Mouse (Mus musculus) cerebellum, adult 11-12 months (tissue): ENCODE data around the gene Zranb3.
"Not testable (repeated sequence)": the region's sequence is repeated elsewhere in the genome, so short reads cannot be mapped to it uniquely, and the experiment has no call there.

Experiments used
- DNase-seq: peaks from one replicate; pipeline ENCODE4 v3.0.0; 2022

Zranb3 gene

DNA sequence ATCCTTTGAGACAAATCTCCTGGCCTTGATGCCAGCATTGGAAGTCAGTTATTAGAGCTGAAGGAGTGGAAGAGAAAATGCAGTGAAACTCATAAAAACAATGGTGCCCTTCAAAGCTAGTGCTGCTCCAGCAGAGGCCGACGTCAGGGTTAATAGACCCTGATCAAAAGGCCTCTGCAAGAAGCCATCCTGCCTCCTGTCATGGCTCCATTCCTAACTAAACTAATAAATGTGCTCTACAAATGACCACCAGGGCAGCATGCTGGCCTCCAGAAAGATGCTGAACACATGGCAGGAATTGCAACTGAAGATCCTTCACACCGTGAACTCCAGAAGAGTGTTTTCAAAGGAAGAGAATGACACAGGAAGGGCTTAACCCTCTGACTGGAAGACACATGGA, 117.5 kb downstream of the Zranb3 start:
- DNase-seq = no peak

DNA sequence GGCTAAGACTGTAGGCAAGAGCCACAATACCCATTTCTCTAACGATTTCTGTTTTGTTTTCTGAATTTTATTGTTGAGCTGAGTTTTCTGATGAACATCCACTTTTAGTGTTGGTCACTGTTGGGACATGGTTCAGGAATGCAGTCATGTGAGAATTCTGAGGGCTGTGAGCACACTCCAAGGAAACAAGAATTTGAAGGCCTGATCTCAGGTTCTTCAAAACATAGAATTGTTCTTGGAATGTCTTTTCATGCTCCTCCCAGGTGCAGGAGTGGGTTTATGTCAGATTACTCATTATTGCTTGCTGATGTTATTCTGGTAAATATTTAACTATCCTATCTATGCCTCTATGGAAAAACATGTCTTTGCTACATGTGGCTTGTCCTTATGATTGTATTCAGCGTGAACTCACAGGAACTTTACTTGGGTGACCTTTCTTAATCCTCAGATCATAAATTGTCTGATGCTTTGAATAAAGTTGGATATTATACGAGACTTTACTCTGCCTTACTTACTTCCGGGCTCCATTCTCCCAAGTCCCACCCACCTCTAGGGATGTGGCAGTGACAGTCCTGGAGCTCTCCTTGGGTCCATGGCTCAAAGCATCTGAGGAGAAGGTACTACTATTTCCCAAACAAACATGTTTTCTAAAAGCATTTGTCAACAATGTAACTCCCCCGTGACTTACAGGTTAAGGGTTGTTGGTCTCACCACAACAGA, 119.4 kb downstream of the Zranb3 start:
- no peak for DNase-seq

DNA sequence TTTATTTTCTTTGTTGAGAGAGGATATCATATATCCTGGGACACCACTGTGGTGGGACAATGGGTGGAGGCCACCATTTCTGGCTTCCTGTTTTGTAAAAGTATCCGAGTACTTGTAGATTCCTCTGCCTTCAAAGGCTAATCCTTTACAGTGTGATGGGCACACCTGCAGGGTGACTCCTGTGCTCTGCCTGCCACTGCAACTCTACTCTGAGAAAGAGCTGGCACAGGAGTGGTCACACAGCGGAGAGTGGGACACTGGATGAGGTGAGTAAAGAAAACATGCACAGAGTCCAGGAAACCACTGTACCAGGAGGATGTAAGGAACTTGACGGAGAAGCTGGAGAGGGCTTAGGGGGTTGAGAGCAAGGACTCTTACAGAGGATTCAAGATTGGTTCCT, 120.6 kb downstream of the Zranb3 start:
- DNase-seq = no peak

DNA sequence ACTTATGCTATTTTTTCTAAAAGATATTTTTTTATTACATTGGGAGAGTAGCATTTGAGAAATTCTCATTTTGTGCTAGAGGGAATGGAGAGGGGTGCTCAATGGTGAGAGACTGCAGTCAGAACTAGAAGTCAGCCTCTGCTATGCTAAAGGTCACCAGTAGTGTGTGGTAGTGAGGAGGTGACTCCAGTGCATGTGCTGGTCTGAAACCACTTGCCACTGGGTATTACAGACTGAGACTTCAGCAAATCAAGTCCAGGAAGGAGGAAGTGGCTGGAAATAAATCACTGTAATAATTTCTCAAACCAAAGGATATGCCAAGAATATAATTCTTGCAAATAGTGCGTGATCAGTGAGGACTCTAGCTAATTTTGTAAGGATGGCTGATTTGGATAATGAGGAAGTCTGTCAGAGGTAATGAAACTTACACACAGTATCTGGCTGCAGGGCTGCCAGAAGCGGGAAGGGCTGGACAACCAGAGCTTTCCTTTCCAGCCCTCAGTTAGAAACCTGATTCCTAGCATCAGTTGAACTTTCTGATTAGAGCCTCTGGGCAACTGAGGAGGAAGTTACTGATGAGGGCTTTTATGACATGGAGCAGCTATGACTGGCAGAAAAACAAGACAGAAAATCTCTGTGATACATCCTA, 121.8 kb downstream of the Zranb3 start:
- no peak for DNase-seq

DNA sequence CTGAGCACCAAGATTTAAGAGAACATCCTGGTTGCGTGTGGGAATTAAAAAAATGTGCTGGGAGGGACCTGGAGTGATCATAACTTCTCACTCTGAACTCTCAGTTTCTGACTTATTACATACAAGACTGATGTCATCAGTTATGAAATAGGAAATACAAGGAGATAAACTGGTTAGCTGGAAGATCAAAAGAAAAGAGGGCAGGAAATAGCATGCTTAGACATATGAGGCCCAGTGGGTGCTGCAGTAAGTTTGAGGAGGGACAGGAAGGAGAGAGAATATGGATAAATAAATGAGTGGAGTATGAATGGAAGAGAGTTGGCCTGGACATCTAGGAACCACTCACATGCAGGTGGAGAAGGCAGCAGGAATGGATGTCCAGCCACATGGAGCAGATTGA, 124.7 kb downstream of the Zranb3 start:
- no peak for DNase-seq

DNA sequence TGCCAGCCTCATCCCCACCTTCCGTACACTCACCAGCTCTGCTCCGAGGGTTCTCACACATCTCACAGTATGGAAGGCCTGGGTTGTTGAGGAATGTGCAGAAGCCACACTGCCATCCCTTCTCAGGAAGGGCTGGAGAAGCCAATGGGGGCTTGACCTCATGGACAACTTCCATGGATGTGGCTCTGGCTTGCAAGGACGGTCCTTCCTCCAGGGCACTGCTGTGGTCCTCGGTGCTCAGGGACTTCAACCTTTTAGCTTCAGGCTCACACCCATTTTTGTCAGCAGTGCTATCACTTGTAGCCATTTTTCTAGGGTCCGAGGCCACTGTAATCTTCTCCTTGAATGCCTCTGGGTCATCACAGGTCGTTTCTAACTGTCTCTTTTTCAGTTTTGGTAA, 126.7 kb downstream of the Zranb3 start:
- no peak for DNase-seq

DNA sequence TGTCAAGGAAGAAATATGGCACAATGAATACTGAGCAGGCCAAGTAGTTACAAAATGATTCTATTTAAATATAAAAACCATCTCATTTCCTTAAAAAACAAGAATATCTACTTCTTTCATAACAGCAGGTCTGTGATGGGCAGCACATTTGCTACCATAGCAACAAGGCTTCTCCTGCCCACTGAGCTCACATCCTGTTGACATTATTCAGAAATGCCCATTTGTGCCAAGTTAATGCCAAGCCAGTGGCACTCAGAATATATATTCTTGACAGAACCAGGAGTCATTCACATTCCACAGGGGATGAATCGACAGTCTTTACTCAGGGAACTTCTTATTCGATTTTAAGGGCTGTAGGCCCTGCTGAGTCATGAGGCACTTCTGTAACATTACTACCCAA, 127.2 kb downstream of the Zranb3 start:
- no peak for DNase-seq

DNA sequence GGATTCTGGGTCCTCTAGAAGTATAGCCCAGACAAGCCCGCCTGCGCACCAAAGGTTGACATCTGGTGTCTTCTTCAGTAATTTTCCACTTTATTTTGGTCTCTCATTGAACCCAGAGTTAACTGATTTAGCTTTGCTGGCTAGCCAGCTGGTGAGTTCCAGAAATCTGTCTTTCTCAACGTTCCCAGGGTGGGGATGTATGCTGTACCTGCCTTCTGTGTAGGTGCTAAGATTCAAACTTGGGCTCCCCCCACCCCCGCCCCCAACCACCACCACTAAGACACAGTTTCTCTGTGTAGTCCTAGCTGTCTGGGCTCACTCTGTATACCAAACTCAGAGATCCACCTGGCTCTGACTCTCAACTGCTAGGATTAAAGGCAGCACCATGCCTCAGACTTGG, 128.8 kb downstream of the Zranb3 start:
- no peak for DNase-seq

DNA sequence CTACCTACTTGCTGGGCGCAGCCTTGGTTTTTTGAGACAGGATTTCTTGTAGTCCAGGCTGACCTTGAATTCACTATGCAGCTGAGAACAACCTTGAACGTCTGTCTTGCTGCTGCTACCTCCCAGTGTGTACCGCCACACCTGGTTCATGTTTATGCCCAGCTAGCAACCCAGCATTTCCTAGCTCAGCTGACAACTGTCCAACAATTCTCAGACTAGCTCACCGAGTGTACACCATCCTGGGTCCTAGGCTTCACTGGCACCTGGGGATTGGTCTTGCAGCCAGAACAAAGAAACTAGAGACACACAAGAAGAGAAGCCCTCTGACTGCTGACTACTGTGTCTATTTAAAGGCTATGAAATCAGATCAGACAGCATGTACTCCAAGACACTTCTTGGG, 132.0 kb downstream of the Zranb3 start:
- no peak for DNase-seq

DNA sequence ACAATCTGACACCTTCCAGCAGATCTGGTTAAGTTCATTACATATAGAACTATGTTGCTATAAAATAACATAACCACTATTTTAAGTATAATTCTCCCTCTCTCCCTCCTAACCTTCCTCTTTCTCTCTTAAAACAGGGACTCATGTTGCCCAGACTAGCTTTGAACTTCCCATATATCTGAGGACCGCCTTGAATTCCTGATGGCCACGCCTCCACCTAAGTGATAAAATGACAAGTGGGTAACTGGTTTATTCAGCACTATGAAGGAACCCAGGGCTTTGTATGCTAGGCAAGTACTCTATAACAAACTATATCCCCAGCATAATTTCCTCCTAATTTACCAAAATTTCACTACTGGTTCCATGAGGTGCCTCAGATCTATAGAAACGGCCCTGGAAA, 139.5 kb downstream of the Zranb3 start:
- no peak for DNase-seq

DNA sequence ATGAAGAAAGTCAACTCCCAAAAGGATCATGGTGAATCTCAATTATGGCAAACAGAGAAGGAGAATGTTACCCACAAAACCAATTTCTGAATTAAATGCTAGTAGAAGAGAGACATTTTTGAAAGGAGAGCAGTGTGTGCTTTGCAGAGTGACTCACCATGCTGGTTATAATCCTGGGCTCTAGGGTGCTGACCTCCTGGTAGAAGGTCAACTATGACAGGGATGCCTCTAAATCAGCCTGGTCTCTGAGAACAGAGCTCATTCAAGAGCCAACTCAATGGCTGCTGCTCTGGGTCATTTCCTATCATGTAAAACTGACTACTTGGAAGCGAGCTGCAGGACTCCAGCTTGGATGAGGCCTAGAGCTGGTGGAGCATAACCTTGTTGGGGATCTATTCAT, 141.7 kb downstream of the Zranb3 start:
- DNase-seq = no peak

DNA sequence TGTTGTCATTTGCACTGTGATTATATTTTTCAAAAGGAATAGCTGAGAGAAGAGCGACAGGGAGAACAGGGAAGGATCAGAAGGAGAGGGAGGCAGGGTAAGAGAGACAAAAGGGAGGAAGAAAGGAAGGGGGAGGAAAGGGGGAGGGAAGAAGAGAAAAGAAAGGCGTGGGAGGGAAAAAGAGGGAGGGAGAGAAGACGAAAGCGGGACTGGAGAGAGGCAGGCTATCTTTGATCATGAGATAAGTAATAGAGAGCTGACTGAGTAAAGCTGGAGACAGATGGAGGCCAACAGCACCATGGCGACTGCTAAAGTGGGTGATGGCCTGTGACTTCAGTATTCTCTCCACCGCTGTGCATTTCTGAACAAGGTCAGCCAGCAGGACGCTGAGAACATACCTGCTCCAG, 143.5 kb downstream of the Zranb3 start:
- DNase-seq = no peak

DNA sequence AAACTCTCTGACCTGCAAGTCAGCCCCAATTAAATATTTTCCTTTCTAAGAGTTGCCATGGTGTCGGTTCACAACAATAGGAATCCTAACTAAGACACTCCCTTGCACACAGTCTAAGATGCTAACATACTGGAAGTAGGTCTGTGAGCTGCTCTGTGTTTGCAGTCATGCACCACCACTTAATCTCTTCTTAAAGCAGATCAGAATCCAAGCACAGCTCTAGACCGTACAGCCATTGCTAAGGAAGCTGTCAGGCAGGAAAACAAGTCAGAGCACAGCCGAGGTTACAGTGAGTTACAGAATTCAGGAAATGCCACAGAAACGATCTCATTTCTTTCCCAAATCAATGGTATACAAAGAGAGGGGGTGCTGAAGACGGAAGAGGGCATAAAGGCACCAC, 144.0 kb downstream of the Zranb3 start:
- no peak for DNase-seq

DNA sequence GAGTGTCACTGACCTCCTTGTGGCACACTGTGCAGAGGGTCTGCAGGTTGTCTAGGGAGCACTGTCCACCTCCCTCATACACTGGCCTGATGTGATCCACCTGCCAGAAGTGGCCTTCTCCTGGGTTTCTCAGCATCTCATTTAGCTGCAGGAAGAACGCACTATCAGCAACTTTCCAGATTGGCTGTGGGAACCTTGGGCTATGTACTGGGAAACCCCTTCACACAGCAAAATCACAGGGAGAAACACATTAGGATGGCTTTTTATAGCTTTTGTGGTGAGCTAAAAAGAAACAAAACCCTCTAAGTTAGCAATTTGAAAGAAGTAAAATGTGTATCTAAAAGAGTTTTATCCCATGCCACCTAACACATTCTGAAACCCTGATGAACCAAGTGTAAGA, 146.3 kb downstream of the Zranb3 start:
- DNase-seq = no peak

DNA sequence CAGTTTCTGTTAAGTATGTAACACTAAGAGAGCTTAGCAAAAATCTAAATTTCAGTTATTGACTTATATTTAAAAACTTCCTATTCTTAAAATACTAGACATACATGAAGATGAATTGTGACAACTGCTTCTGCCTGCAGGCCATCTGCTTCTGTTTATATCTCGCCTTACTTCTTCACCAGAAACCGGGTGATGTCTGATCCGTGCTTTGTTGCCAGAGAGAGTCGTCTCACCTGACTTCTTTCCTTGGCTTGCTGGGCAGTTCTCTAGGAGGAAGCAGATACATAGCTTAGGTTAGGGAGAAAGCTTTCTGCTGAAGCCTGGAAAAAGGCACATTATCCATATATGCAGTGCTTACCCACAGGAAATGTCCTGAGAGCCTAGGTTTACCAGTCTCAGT, 148.0 kb downstream of the Zranb3 start:
- no peak for DNase-seq

DNA sequence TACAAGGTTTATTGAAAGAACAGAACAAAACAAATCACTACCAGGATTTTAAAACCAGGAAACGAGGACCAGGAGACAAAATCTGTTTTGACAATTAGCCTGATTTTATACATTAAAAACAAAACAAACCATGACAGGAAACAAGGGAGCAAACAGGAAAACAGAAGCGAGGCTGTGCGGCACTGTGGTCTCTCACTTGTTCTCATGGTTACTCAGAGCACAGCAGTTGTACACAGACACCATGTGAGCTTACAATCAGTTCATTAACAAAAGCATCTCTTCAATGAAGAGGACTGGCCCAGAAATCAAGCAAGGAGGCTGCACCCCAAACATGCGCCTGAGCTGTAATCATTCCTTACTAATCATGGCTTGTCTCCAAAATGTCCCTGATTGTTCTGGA, 148.6 kb downstream of the Zranb3 start:
- DNase-seq = not testable (repeated sequence)

DNA sequence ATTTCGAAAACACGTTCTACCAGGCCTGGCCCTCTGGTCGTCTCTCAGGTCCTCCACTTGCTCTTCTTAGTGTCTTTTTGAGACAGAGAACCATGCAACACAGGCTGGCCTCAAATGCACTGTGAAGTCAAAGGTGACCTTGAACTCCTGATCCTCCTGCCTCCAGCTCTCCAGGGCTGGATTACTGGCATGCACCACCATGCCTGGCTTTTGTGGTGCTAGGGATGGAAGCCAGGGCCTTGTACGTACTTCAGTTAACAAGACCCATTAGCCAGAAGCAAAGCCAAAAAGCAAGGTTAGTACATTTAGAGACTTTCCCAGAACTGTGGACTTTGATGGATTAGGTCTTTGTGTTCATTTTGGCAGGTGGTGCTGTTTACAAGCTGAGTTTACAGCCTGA, 150.6 kb downstream of the Zranb3 start:
- no peak for DNase-seq

DNA sequence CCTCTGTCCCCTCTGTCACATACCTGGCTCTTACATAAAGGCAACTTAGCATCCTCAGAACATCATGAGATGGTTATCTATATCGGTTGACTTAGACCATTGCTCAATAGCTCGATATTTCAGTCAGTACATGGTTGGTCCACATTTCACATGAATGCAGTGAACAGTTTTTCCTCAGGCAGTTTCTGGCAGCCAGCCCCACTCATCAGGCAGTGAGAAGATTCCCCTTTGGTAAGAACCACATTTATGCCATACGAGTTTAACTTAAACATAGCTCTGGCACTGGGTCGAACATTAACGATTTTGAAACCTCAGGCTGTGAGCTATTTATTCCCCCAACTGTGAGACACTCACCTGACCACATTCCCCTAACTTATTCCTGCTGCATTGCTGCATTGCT, 154.1 kb downstream of the Zranb3 start:
- no peak for DNase-seq

DNA sequence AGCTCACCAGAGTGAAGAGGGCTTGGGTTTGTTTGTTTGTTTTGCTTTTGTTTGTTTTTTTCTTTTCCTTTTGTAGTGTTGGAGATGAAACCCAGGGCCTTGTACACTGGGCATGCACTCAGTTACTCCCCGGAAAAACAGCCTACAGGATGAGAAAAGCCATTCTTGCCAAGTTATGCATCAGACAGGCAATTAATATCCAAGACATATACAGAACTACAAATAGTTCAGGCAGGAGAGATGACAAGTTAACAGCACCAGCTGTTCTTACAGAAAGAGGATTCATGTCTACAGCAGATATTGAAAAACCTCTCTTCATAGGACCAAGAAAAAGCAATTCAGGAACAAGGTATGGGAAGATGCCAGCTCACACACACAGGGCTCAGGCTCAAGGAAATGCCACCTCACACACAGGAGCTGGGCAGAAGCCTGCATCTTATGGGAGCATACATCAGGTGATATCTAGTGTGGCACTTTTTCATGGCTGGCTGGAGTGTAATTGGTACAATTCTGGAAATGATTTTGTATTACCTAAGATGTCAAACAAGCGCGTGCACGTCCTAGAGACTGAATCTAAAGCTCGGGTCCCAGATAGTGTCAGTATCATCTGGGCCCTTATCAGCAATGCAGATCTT, 156.1 kb downstream of the Zranb3 start:
- no peak for DNase-seq

DNA sequence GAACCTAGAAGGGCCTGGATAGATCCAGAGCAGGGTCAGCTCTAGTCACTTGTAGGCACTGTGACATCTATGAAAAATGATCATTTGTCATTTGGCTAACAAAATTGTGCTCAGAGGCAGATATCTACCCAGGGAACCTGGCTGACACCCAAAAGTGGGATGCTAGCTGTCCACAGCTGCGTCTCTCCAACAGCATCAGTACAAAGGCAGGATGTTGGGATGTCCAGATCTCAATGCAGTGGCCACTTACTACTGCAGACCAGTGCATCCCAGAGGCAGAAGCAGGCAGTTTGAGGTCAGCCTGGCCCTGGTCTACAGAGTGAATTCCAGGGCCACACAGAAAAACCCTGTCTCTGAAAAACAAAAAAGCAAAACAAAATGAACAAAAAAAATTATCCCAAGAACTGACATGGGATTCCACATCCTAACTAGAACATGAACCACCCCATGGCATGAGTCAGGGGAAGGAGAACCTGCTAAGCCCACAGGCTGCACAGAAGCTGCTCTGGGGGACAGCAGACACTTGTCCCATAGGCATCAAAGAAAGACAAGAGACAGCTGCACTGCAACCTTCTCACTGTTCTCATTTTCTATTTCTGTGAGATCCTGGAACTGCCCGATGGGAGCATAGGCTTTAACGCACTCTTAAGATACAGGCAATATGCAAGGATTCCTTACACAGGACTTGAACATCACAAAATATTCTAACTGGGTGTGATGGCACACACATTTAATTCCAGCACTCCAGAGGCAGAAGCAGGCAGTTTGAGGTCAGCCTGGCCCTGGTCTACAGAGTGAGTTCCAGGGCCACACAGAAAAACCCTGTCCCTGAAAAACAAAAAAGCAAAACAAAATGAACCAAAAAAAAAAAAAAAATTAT, 156.9 kb downstream of the Zranb3 start:
- DNase-seq = no peak

DNA sequence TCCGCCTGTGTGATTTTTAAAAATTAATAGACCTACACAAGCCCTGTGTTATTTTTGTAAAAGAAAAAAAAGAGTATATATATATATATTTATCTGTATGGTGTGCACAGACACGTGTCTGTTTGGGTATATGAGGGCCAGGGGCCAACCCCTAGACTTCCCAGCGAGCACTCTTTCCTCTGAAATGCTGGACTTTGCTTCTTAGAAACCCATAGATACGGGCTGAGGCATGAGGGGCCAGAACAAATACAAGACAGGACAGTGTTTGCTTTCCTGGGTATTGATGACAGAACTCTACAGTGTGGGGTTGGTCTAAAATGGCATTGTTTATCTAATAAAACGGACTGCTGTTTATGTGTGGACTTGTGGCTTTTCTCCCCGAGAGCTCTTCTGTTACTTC, 159.3 kb downstream of the Zranb3 start:
- no peak for DNase-seq

DNA sequence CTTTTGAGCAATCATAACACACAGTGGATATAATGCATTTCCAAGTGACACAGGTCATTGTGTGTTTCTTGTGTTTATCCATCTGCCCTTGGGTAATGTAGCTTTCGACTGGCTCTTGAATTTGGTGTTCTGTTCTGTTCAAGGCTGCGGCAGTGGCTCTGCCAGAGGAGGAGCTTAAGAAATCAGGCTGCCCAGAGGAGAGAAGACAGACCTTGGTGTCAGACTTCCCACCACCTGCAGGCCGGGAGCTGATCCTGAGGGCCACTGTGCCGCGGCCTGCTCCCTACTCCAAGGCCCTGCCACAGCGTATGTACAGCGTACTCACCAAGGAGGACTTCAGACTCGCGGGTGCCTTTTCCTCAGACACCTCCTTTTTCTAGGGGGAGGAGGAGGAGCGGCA, 160.6 kb downstream of the Zranb3 start:
- DNase-seq = no peak

DNA sequence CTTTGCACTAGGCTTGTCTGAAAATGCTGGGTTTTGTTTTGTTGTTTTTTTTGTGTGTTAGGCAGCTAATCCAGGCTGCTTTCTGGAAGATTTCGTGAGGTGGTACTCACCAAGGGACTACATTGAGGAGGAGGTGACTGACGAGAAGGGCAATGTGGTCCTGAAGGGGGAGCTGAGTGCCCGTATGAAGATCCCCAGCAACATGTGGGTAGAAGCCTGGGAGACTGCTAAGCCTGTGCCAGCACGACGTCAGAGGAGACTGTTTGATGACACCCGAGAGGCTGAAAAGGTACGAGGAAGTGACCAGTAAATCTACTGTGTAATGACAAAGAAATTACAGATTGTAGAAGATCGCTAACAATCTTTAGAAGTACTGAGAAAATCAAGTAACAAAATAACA, 165.6 kb downstream of the Zranb3 start:
- DNase-seq = no peak

DNA sequence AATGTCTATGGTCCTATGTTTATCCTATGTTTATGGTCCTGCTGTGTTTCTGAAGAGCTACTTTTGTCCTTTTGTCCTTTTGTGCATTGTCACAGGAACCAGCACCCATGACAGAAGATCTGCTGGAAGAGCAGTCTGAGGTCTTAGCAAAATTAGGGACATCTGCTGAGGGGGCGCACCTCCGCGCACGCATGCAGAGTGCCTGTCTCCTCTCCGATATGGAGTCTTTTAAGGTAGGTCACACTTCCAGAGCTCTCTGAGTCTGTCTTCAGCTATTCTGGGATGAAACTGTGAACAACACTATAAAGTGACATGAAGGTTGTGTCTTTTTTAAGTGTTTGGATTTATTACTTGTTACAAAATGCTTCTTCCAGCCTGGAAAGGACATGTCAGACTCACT, 168.5 kb downstream of the Zranb3 start:
- no peak for DNase-seq
